Mouse (Mus musculus) small intestine, adult 2 months (tissue): ENCODE results near the gene Tmem106b.

Source experiments
- CTCF ChIP-seq: fragments of 200-500 bp; IDR thresholded peaks from 2 replicates; pipeline ENCODE4 v1.5.1; 2012; ENCODE audit warnings: low read depth, mild to moderate bottlenecking, control low read depth, inconsistent platforms, low read length, moderate library complexity, mixed read lengths; ENCODE audit not compliant: insufficient replicate concordance, insufficient read length; ENCODE audit errors: extremely low read depth
- POLR2A ChIP-seq: fragments of 200-500 bp; IDR thresholded peaks from 2 replicates; pipeline ENCODE4 v1.6.1; 2012; ENCODE audit warnings: low read depth, mild to moderate bottlenecking, control low read depth, inconsistent platforms, low read length, moderate library complexity

GRCm38 (mm10) chr6:13069302-13070146, at the start of gene Tmem106b:
- no peak; the same call in none of the 2 replicates for TF ChIP-seq POLR2A
- TF ChIP-seq CTCF = no peak
